Mouse (Mus musculus) thymus, adult 2 months (tissue): ENCODE measurements around the gene Odf3l1.

ENCODE experiments used
- CTCF ChIP-seq: fragments of 200-500 bp; IDR thresholded peaks from 2 replicates; pipeline ENCODE4 v1.5.1; 2012; ENCODE audit warnings: mild to moderate bottlenecking, control low read depth, low read length, moderate library complexity, borderline replicate concordance; ENCODE audit not compliant: control insufficient read depth, poor library complexity, insufficient read depth; ENCODE audit errors: extremely low read depth
- POLR2A ChIP-seq: fragments of 200-500 bp; IDR thresholded peaks from 2 replicates; pipeline ENCODE4 v1.6.1; 2012; ENCODE audit warnings: mild to moderate bottlenecking, low read length, control low read depth, moderate library complexity; ENCODE audit not compliant: control insufficient read depth, poor library complexity, insufficient read depth; ENCODE audit errors: extremely low read depth

GRCm38 (mm10) chr9:56877284-56877683 is 12.8 kb upstream of the Odf3l1 start:
- no peak for TF ChIP-seq CTCF
- TF ChIP-seq POLR2A, result no peak
